Mouse (Mus musculus): ENCODE measurements around the gene Rbpj. TPM values are rescaled to one million over a fixed set of nuclear protein-coding genes. Genes with fewer than 3 reads are reported as not detected.

Rbpj gene
- 10 to 100 TPM; 18.5 to 21.8 TPM for total RNA-seq (2021)
- long read RNA-seq, experiment 1, full-length matches to known transcripts = 3 of 9 reads
- long read RNA-seq, experiment 1, partial matches to known transcripts = 1 of 9 reads
- long read RNA-seq, experiment 1, other reads (novel, unspliced or antisense) = 5 of 9 reads
- long read RNA-seq, experiment 2, full-length matches to known transcripts = 8 of 21 reads
- long read RNA-seq, experiment 2, partial matches to known transcripts = 3 of 21 reads
- long read RNA-seq, experiment 2, other reads (novel, unspliced or antisense) = 10 of 21 reads

- DNase-seq = no peak
These were observed at the start of gene Rbpj for GRCm38 (mm10) chr5:53465883-53466282. Rbpj (plus strand) TSS chr5:53466152.

- no peak for DNase-seq
These were observed 45.2 kb upstream of the Rbpj start for GRCm38 (mm10) chr5:53420777-53421176.

DNA sequence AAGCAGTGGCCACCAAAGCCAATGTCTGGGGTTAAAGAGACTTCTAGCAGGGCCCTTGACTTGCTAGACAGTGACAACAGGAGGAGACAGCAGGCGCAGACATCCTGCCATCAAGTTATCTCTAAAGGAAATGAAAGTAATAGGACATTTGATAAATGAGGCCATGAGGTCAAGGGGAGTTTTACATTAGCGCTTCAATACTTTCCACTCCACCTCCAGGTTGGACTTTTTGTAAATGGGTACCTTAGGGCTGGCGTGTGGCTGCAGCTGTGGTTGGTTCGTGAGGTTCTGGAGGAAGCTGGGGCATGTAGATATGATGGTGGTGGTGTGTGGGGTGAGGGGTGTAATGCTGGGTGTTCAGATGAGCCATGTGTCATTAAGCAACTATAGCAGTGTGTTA, 44.7 kb upstream of the Rbpj start:
- DNase-seq = no peak

GRCm38 (mm10) chr5:53427411-53427810, 38.5 kb upstream of the Rbpj start:
- no peak for DNase-seq

DNA sequence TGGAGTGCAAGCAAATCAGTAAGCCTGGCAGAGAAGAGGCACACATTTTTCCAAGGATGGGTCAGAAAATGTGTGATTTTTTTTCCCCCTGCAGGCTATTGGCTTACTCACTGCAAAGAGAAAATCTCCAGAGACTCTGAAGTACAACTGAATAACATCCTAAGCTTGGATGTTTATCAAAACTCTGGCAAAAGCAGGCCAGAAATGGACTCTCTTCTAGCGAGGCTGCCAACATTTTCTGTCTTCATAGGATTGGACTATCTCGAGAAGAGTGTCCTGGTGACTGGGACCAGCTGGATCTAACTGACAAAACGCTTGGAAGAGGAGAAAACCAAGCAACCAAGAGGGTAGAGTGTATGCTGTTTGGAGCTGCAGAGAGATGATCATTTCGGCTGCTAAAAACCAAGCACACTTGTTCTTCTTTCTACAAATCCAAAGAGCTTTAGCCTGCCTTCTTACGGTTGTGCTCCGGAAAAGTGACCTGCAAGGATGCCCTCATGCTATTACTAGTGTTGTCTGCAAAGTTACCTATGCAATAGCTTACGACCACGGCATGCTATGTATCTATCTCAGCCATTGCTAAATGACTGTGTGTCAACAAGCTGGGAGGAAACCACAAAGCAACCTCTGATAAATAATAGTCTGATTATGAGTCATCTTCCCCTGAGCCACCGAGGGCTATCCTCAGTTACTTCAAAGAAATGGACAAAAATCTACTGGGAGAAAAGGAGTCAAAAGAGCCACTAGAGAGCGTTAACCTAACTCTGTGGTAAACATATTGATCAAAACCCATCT, 36.1 kb upstream of the Rbpj start:
- peak; percentile 58 for DNase-seq

- no peak for DNase-seq
These were observed 33.5 kb upstream of the Rbpj start for GRCm38 (mm10) chr5:53432451-53432850.

GRCm38 (mm10) chr5:53436905-53437632, 28.9 kb upstream of the Rbpj start:
- DNase-seq = no peak

DNA sequence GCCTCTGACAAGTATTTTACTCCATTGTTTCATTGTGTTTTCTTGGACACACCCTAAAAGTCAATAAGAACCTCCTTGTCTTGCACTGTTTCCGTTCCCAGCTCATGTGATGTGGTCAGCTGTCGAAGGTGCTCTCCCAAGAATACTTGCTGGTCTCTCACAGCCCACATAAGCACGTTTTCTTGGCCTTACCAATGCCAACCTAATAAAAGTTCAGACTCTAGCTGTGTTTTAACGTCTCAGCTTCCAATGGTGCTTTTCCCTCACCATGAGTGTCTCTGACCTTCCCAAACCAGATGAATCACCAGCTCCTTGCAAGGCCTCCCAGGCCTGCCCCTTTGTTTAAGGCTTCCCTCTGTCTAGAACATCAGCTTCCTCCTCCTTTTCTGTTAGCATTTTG, 28.2 kb upstream of the Rbpj start:
- DNase-seq = no peak

GRCm38 (mm10) chr5:53438268-53438667, 27.7 kb upstream of the Rbpj start:
- DNase-seq = no peak

DNA sequence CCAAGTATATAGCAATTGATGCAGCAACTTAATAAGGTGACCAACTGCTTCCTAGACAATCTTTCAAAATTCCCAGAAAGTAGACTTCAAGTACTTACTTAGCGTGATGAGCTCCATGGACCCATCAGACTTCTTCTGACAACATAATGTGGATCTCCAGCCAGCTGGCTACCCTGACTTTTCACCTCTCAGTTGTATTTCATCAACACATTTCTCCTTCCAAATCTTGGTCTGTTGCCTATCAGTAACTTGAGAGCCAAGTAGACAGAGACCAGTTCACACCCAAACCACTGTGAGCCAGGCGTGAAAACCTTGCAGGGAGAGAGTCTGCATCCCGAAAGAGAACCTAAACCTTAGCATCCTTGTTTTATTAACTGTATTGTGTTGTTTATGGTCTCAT, 26.3 kb upstream of the Rbpj start:
- no peak for DNase-seq

GRCm38 (mm10) chr5:53444030-53444429, 21.9 kb upstream of the Rbpj start:
- no peak for DNase-seq

- peak; percentile 55 for DNase-seq
These were observed 15.0 kb upstream of the Rbpj start for GRCm38 (mm10) chr5:53450945-53451344.

DNA sequence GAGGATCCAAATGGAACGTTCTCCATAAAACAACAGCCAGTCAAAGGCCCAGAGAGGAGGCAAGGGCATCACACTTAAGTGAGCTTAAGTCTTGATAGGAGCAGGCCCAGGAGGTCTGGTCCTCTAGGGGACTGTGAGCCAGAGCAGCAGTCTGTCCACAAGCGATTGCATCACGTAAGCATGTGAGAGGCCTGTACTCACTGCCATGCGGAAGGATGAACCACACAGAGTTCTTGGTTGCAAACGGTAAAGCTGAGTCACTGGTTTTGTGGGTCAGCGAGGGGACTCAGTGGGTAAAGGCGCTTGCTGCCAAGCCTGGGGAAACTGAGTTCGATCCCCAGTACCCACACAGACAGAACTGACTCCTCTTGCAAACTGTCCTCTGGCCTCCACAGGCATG, 14.1 kb upstream of the Rbpj start:
- no peak for DNase-seq

GRCm38 (mm10) chr5:53452920-53453319, 13.0 kb upstream of the Rbpj start:
- DNase-seq = no peak

- peak; percentile 41 for DNase-seq
These were observed 11.2 kb upstream of the Rbpj start for GRCm38 (mm10) chr5:53454706-53455105.

- DNase-seq = no peak
These were observed 10.5 kb upstream of the Rbpj start for GRCm38 (mm10) chr5:53455459-53455858.

GRCm38 (mm10) chr5:53460196-53460595, 5.8 kb upstream of the Rbpj start:
- DNase-seq = no peak

GRCm38 (mm10) chr5:53463098-53464018, 2.6 kb upstream of the Rbpj start:
- DNase-seq = no peak

- no peak for DNase-seq
These were observed 726 bp downstream of the Rbpj start for GRCm38 (mm10) chr5:53466422-53467333.

DNA sequence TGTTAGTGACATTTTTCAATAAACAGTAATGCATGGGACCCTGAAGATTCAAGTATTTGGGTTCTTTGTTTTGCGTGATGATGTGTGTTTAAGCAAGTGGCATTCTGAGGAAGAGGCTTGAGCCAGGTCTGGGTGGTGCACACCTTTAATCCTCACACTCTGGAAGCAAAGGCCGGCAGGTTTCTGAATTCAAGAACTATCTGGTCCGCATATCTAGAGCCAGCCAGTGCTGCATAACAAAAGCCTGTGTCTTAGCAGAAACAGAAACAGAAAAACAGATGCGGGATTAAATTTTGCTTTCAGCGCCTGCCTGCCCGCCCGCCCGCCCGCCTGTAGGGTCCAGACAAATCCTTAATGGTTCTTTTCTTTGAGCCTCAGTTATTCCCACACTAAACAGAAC, 1.6 kb downstream of the Rbpj start:
- DNase-seq = no peak

DNA sequence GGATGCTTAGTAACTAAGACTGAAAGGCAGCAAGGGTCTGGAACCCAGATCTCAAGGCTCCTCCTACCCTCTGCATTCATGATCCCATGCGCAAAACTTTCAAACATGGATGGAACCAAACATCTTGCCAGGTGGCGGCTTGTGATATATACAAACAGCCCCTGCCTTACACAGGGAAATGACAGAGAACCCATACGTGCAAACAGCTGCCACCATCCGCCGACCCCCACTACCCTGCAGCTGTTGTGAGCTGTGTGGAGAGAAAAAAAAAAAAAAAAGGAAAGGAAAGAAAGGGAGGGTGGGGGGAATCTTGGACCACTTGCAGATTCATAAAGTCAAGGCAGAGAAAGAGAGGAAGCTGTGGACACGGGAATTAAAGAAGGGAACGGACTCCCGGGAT, 2.4 kb downstream of the Rbpj start:
- no peak for DNase-seq

Measured in gastrocnemius, postnatal 25 days (tissue).